Mouse (Mus musculus): ENCODE measurements at regions not wholly inside any gene's neighbourhood (a gene's known extent, or its start where the extent isn't known, plus 50 kb on each side); places are given as distances from the start of the nearest gene placed in this dataset.

DNA sequence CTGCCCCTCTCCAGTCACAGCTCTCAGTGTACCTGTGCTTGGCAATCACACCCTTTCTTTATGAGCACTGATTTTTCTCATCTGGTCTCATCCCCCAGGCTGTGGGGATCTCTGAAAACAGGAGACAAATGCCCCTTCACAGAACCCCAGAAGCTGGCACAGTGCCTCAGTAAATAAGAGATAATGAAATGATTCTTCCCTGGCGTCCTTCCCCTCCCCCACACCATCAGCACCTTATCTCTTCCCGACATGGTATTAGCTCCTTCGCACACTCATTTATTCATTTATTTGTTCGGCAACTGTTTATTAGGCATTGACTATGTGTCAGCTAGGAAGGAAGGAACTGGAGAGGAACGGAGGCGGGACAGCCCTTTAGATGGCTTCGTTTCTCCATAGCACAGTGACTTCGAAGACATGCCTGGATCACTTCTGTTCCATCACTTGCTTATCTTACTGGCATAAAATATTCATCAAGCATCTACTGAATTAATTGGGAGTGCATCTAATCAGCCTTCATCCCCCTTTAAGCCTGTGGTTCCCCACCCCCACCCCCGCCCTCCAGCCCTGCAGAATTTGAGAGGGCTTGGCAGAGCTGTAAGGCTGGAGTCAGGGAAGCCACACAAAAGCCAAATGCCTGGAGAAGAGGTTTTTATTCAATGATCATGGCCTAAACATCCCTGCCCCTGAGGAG lies 51.6 kb upstream of the Tbc1d21 start:
- no peaks in the 10 kb centered on the region for H3K9me3 ChIP-seq
- no peak overlapping the region for H3K4me3 ChIP-seq
- 0 out of 2 replicates have a peak overlapping the region, but pooled peaks have one; percentile 13 for H3K4me2 ChIP-seq
- H3K9ac ChIP-seq = no peak overlapping the region
- H3K36me3 ChIP-seq = no peaks in the 10 kb centered on the region
- peak; percentile 59; the same call in 1 of the 2 replicates for ATAC-seq (ENCODE audit: low read depth)
- no peaks in the 10 kb centered on the region for H3K27me3 ChIP-seq
- peak overlapping the region; percentile 76 for H3K27ac ChIP-seq (replicated peaks)
- peaks cover 42% of the 10 kb centered on the region for H3K4me1 ChIP-seq (replicated peaks)
- WGBS = 38% methylated on average over 9 of the region's 9 CpGs

GRCm38 (mm10) chr9:58428795-58429194 lies 58.5 kb upstream of the Tbc1d21 start:
- no peaks in the 10 kb centered on the region for H3K27me3 ChIP-seq
- peaks cover 6% of the 10 kb centered on the region for H3K4me1 ChIP-seq (replicated peaks)
- H3K4me3 ChIP-seq = no peak overlapping the region
- no peaks in the 10 kb centered on the region for H3K36me3 ChIP-seq
- no peak overlapping the region for H3K4me2 ChIP-seq
- no peaks in the 10 kb centered on the region for H3K9me3 ChIP-seq
- 94% methylated on average over 7 of the region's 7 CpGs for WGBS
- H3K9ac ChIP-seq = no peak overlapping the region
- no peak for ATAC-seq (ENCODE audit: low read depth)
- H3K27ac ChIP-seq (replicated peaks) = no peak overlapping the region

DNA sequence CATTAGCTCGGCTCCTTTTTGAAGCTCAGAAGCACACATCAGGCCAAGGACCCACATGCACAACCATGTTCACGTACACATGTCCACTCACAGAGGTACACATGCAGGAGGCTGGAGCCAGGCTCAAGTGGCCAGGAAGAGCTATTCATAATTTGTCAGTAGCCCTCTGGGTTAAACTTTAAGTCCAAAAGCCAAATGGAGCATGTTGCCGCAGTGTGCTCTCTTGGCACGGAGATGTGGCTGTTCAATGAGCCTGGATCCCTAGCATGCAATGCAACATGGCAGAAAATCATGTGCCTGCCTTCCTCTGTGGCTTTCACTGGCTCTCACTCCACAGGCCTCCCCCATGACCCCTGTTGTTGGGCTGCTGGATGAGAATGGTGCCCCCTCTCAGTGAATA lies 57.6 kb upstream of the Insyn1 start:
- H3K27ac ChIP-seq (replicated peaks) = no peak overlapping the region
- no peak overlapping the region for H3K4me3 ChIP-seq
- peaks cover 6% of the 10 kb centered on the region for H3K4me1 ChIP-seq (replicated peaks)
- H3K27me3 ChIP-seq = no peaks in the 10 kb centered on the region
- ATAC-seq (ENCODE audit: low read depth) = no peak
- H3K36me3 ChIP-seq = no peaks in the 10 kb centered on the region
- H3K9me3 ChIP-seq = no peaks in the 10 kb centered on the region
- H3K9ac ChIP-seq = no peak overlapping the region
- H3K4me2 ChIP-seq = no peak overlapping the region
- WGBS = 96% methylated on average over 4 of the region's 4 CpGs

DNA sequence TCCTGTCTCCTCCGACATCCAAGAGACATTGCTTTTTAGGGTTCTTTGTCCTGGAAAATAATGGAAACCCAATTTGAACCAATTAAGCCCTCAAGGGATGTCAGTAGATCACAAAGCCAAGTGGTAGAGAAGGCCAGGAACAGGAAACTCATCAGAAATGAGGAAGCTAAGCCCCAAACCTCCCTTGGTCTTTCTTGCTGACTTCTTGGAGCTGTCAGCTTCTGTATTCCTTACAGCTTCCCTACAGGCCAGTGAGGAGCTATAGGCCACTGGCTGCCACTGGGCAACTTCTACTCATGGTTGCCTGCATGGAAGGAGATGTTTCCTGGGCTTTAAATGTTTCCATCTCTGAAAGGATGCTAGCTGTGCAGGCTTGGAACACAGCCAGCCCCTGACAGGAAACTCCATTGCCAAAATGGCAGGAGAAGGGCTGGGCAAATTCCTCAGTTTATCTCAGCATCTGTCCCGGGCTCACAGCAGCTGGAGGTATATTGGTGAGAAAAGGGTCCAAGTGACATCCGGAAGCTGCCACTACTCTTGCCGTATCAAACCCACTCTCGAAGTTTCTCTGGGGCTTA lies 55.5 kb upstream of the Insyn1 start:
- H3K9ac ChIP-seq = no peak overlapping the region
- H3K27ac ChIP-seq (replicated peaks) = no peak overlapping the region
- peaks cover 25% of the 10 kb centered on the region for H3K4me1 ChIP-seq (replicated peaks)
- H3K27me3 ChIP-seq = no peaks in the 10 kb centered on the region
- H3K36me3 ChIP-seq = no peaks in the 10 kb centered on the region
- ATAC-seq (ENCODE audit: low read depth) = no peak
- H3K4me3 ChIP-seq = no peak overlapping the region
- H3K4me2 ChIP-seq = no peak overlapping the region
- 70% methylated on average over 5 of the region's 5 CpGs for WGBS
- no peaks in the 10 kb centered on the region for H3K9me3 ChIP-seq

GRCm38 (mm10) chr9:58436246-58437091 lies 51.9 kb upstream of the Insyn1 start:
- H3K27ac ChIP-seq (replicated peaks) = no peak overlapping the region
- peaks cover 54% of the 10 kb centered on the region for H3K4me1 ChIP-seq (replicated peaks)
- no peak overlapping the region for H3K4me2 ChIP-seq
- ATAC-seq (ENCODE audit: low read depth) = no peak
- H3K27me3 ChIP-seq = no peaks in the 10 kb centered on the region
- H3K36me3 ChIP-seq = no peaks in the 10 kb centered on the region
- 85% methylated on average over 10 of the region's 10 CpGs for WGBS
- H3K9me3 ChIP-seq = no peaks in the 10 kb centered on the region
- H3K4me3 ChIP-seq = no peak overlapping the region
- no peak overlapping the region for H3K9ac ChIP-seq

- Histone ChIP-seq H3K4me2 (no peak overlapping the region), H3K4me3 (no peak overlapping the region), H3K9me3 (no peaks in the 10 kb centered on the region), H3K27me3 (no peaks in the 10 kb centered on the region), H3K36me3 (no peaks in the 10 kb centered on the region), H3K27ac (replicated peaks) (peak overlapping the region; percentile 76; the same call in 1 of the 2 replicates), H3K4me1 (replicated peaks) (peaks cover 60% of the 10 kb centered on the region), H3K9ac (no peak overlapping the region)
- ATAC-seq (ENCODE audit: low read depth) = no peak
- WGBS = 56% methylated on average over 11 of the region's 11 CpGs
These were observed 50.9 kb upstream of the Insyn1 start for GRCm38 (mm10) chr9:58437541-58437940.

DNA sequence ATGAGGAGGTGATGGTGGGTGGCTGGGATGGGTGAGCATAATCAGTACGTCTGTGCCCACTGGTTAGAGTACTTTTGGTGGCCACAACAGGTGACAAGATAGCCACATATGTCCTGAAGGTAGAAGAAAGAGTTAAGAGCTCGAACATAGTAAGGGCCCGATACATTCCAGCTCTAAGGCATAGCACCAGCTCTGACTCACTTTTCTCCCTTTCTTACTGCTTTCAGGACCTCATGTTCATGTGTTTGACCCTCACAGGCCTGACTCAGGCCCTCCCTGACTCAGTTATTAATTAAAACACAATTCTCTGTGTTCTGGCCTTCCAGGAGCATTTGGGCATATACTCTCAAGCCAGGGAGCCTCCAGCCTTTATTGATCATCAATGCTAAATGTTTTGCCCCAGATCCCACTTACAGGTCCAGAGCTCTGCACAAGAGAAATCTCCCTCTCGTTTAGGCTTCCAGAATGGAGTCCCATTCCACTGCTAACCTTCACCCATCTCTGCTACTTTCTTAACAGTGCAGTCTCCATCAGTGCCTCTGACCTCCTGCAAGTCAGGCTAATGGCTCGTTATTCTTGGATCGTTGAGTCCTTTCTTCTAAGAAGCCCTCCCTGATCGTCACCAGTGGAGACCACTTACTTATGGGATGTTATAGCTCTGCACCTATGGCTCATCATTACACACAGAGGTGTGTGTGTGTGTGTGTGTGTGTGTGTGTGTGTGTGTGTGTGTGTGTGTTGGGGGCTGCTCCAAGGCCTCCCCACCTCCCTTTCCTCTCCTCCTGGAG lies 50.1 kb upstream of the Insyn1 start:
- H3K27me3 ChIP-seq = no peaks in the 10 kb centered on the region
- ATAC-seq (ENCODE audit: low read depth) = 0 out of 2 replicates have a peak, but pooled peaks have one; percentile 26
- no peaks in the 10 kb centered on the region for H3K9me3 ChIP-seq
- no peaks in the 10 kb centered on the region for H3K36me3 ChIP-seq
- WGBS = 54% methylated on average over 7 of the region's 7 CpGs
- peak overlapping the region; percentile 76 for H3K27ac ChIP-seq (replicated peaks)
- H3K4me1 ChIP-seq (replicated peaks) = peaks cover 61% of the 10 kb centered on the region
- 0 out of 2 replicates have a peak overlapping the region, but pooled peaks have one; percentile 54 for H3K9ac ChIP-seq
- no peak overlapping the region for H3K4me3 ChIP-seq
- no peak overlapping the region for H3K4me2 ChIP-seq

All from neural tube, embryonic 13.5 days (tissue).